Mouse (Mus musculus): ENCODE measurements around the gene Eif4a1. TPM values are rescaled to one million over a fixed set of nuclear protein-coding genes. Genes with fewer than 3 reads are reported as not detected.

The Eif4a1 gene
- total RNA-seq, 2 experiments from 2014 or later: 369 to 381 TPM

Small RNAs within 50 kb of the gene (microRNA-seq; reads per million reads assigned to microRNA genes)
- gene Mir1934 (4.0 to 7.0 reads per million in 2 experiments), gene Mir467f (0 reads per million in 2 experiments)

Other genes starting within 250 kb of the Eif4a1 start
- 1 to 10 TPM; 3.5 to 8.0 TPM for gene Dnah2, start 123.3 kb downstream of the Eif4a1 start, total RNA-seq (2021)
- 100 to 1,000 TPM; 134 to 139 TPM for gene Efnb3, start 112.2 kb downstream of the Eif4a1 start, total RNA-seq (2021)
- 10 to 100 TPM; 11.7 to 12.5 TPM for gene Wrap53, start 92.2 kb downstream of the Eif4a1 start, total RNA-seq (2021)
- gene Trp53, start 92.1 kb downstream of the Eif4a1 start, total RNA-seq (2021): 10 to 100 TPM; 24.3 to 29.8 TPM
- gene Atp1b2, start 66.5 kb downstream of the Eif4a1 start, total RNA-seq (2021): 100 to 1,000 TPM; 394 to 472 TPM
- gene Shbg, start 54.5 kb downstream of the Eif4a1 start, total RNA-seq (2021): not detected
- 10 to 100 TPM; 15.5 to 15.8 TPM for gene Sat2, start 50.4 kb downstream of the Eif4a1 start, total RNA-seq (2021)
- 100 to 1,000 TPM; 124 to 131 TPM for gene Fxr2, start 39.4 kb downstream of the Eif4a1 start, total RNA-seq (2021)
- under 1 TPM in 1 of 2 experiments, not detected in 1; 0.59 TPM for gene Sox15, start 17.1 kb downstream of the Eif4a1 start, total RNA-seq (2021)
- 10 to 100 TPM; 61.1 to 63.9 TPM for gene Mpdu1, start 9.8 kb downstream of the Eif4a1 start, total RNA-seq (2021)
- gene Cd68, start 6.3 kb downstream of the Eif4a1 start, total RNA-seq (2021): 10 to 100 TPM; 15.1 to 15.7 TPM
- 100 to 1,000 TPM in 1 of 2 experiments, 10 to 100 TPM in 1; 94.3 to 109 TPM for gene Senp3, start 9.7 kb upstream of the Eif4a1 start, total RNA-seq (2021)
- gene Tnfsf13, start 13.4 kb upstream of the Eif4a1 start, total RNA-seq (2021): 1 to 10 TPM; 1.2 to 1.3 TPM
- 1 to 10 TPM; 7.3 to 8.6 TPM for gene Tnfsf12, start 23.4 kb upstream of the Eif4a1 start, total RNA-seq (2021)
- 1 to 10 TPM; 1.3 to 1.4 TPM for gene Tnfsfm13, start 23.7 kb upstream of the Eif4a1 start, total RNA-seq (2021)
- 10 to 100 TPM; 58.6 to 69.5 TPM for gene Polr2a, start 86.2 kb upstream of the Eif4a1 start, total RNA-seq (2021)
- gene Slc35g3, start 89.5 kb upstream of the Eif4a1 start, total RNA-seq (2021): not detected
- gene Zbtb4, start 93.5 kb upstream of the Eif4a1 start, total RNA-seq (2021): 100 to 1,000 TPM; 110 to 118 TPM
- 1 to 10 TPM in 1 of 2 experiments, under 1 TPM in 1; 0.79 to 1.1 TPM for gene Chrnb1, start 123.5 kb upstream of the Eif4a1 start, total RNA-seq (2021)
- 10 to 100 TPM; 28.3 to 33.3 TPM for gene Fgf11, start 129.4 kb upstream of the Eif4a1 start, total RNA-seq (2021)
- gene Tmem102, start 133.2 kb upstream of the Eif4a1 start, total RNA-seq (2021): not detected
- not detected for gene Gm39566, start 142.9 kb upstream of the Eif4a1 start, total RNA-seq (2021)
- gene Spem2, start 146.0 kb upstream of the Eif4a1 start, total RNA-seq (2021): not detected
- under 1 TPM; 0.34 to 0.73 TPM for gene Spem1, start 149.8 kb upstream of the Eif4a1 start, total RNA-seq (2021)
- 100 to 1,000 TPM; 192 to 219 TPM for gene Nlgn2, start 165.4 kb upstream of the Eif4a1 start, total RNA-seq (2021)
- 100 to 1,000 TPM; 112 to 135 TPM for gene Tmem256, start 166.1 kb upstream of the Eif4a1 start, total RNA-seq (2021)
- 10 to 100 TPM; 16.5 to 19.0 TPM for gene Plscr3, start 174.0 kb upstream of the Eif4a1 start, total RNA-seq (2021)
- gene Tnk1, start 186.3 kb upstream of the Eif4a1 start, total RNA-seq (2021): not detected
- not detected for gene Tmem95, start 205.6 kb upstream of the Eif4a1 start, total RNA-seq (2021)
- 1 to 10 TPM; 1.2 to 1.3 TPM for gene Kctd11, start 209.0 kb upstream of the Eif4a1 start, total RNA-seq (2021)
- gene Acap1, start 223.1 kb upstream of the Eif4a1 start, total RNA-seq (2021): under 1 TPM; 0.12 to 0.19 TPM
- 1 to 10 TPM in 1 of 2 experiments, under 1 TPM in 1; 0.62 to 1.8 TPM for gene 2810408A11Rik, start 228.6 kb upstream of the Eif4a1 start, total RNA-seq (2021)
- gene Neurl4, start 228.6 kb upstream of the Eif4a1 start, total RNA-seq (2021): 100 to 1,000 TPM; 108 to 109 TPM
- gene Gps2, start 241.5 kb upstream of the Eif4a1 start, total RNA-seq (2021): 10 to 100 TPM; 26.8 to 32.6 TPM
- gene Eif5a, start 249.5 kb upstream of the Eif4a1 start, total RNA-seq (2021): 100 to 1,000 TPM; 426 to 481 TPM

All from layer of hippocampus, postnatal 25 days (tissue).